ENCODE assay signal across 22 mouse cellular contexts in the genomic region with DNA sequence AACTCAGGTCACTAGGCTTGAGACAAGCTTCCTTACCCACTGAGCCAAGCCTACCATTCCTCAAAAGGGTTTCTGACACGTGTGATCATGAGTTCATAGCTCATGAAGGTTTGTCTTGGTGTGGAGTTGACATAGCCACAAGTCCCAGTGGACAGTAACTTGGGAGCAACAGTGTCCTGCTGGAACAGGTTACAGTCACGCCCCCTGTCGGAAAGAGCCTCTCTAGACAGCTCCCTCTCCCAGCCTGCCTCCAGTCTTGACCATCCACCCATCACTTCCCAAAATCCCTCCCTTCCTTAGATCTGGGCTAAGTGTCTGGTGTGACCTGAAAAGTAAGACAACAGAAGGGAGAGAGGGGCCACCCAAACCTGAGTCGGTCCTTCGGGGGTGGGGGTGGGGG. TPM values are rescaled to one million over a fixed set of nuclear protein-coding genes. Genes with fewer than 3 reads are reported as not detected.
DNase-seq lines count a peak whose midpoint lies in the region; TF ChIP-seq lines count a peak whose summit lies in the region.
"Had no signal": no experiment of that assay in that cellular context is flagged by ENCODE, and none has a peak within 500 bp of the region (broad histone marks: within the 10 kb centered on the region; RNA-seq: fewer than 3 reads in every experiment).

No protein-coding gene starts in this region.

- no peaks in the 10 kb centered on the region for H3K9me3 ChIP-seq in E14TG2a.4 (ENCODE audit: low read length)
- H3K9me3 ChIP-seq in embryonic facial prominence, embryonic 10.5 days: no peaks in the 10 kb centered on the region
- H3K9me3 ChIP-seq: embryonic facial prominence, embryonic 15.5 days; heart, embryonic 15.5 days; hindbrain, embryonic 12.5 days; limb, embryonic 12.5 days; liver, embryonic 15.5 days; midbrain, embryonic 10.5 days; stomach, embryonic 15.5 days had no signal

- 58% methylated on average over 5 of the region's 5 CpGs for WGBS in heart, adult 2 months
- 64% methylated on average over 5 of the region's 5 CpGs for WGBS in embryonic facial prominence, embryonic 10.5 days

- no peak for DNase-seq in heart, adult 2 months
- DNase-seq in heart, postnatal 14 days: no peak
- peak; percentile 49 to 60 for DNase-seq in kidney, postnatal 4 days
- DNase-seq in kidney, adult 8-10 months: no peak
- peak; percentile 59 for DNase-seq in ZHBTc4 (ENCODE audit: low read depth, low spot score)
- DNase-seq in embryonic facial prominence, embryonic 10.5 days (ENCODE audit: low spot score): no peak
- DNase-seq: adrenal gland, adult 8-10 months; B cell, adult 2 months; cerebellum, postnatal 14 days; embryo, embryonic 11 days; layer of hippocampus, adult 9-11 months; right cerebral cortex, postnatal 25 days; thymus, adult 2 months had no signal

- no peak overlapping the region for H3K9ac ChIP-seq in heart, adult 2 months (ENCODE audit: low read depth, low read length)
- H3K9ac ChIP-seq: embryonic facial prominence, embryonic 15.5 days; heart, embryonic 15.5 days; hindbrain, embryonic 12.5 days; limb, embryonic 12.5 days; liver, embryonic 15.5 days; stomach, embryonic 15.5 days had no signal

- H3K79me2 ChIP-seq in heart, adult 2 months (replicated peaks; ENCODE audit: control insufficient read depth, insufficient read depth, low read length): no peaks in the 10 kb centered on the region

- no peak for TF ChIP-seq EP300 in heart, adult 2 months (IDR thresholded peaks at IDR 0.05; ENCODE audit: insufficient read depth, low read depth, low read length)

- peaks cover 13% of the 10 kb centered on the region for H3K4me1 ChIP-seq in heart, adult 2 months (ENCODE audit: control insufficient read depth, insufficient read depth, low read length)
- peaks cover 92% of the 10 kb centered on the region for H3K4me1 ChIP-seq in E14TG2a.4 (replicated peaks; ENCODE audit: low read depth, low read length)
- H3K4me1 ChIP-seq in embryonic facial prominence, embryonic 10.5 days: peaks cover 72% of the 10 kb centered on the region

- TF ChIP-seq POLR2A in heart, adult 2 months (IDR thresholded peaks at IDR 0.05; ENCODE audit: insufficient read depth, low read depth, low read length): no peak

- no peak overlapping the region for H3K4me3 ChIP-seq in heart, adult 2 months
- H3K4me3 ChIP-seq in E14TG2a.4 (replicated peaks; ENCODE audit: low read length): no peak overlapping the region
- no peak overlapping the region for H3K4me3 ChIP-seq in embryonic facial prominence, embryonic 10.5 days
- H3K4me3 ChIP-seq: embryonic facial prominence, embryonic 15.5 days; heart, embryonic 15.5 days; hindbrain, embryonic 12.5 days; limb, embryonic 12.5 days; liver, embryonic 15.5 days; midbrain, embryonic 10.5 days; stomach, embryonic 15.5 days had no signal

- H3K36me3 ChIP-seq in heart, adult 2 months (ENCODE audit: control insufficient read depth, insufficient read depth, low read length): no peaks in the 10 kb centered on the region
- H3K36me3 ChIP-seq in E14TG2a.4 (ENCODE audit: insufficient read depth, low read length): no peaks in the 10 kb centered on the region
- H3K36me3 ChIP-seq in embryonic facial prominence, embryonic 10.5 days (replicated peaks): peaks cover 11% of the 10 kb centered on the region; the same call in 1 of the 2 replicates
- H3K36me3 ChIP-seq: heart, embryonic 15.5 days; hindbrain, embryonic 12.5 days; liver, embryonic 15.5 days; midbrain, embryonic 10.5 days; stomach, embryonic 15.5 days had no signal

- intact Hi-C loops in heart, adult 2 months (cut with DNase I): no loop called here
- intact Hi-C loops in heart, postnatal 14 days (cut with DNase I): loop anchor here (5.0 kb wide), 1 partner anchor 79 kb away; a partner anchor contains a TSS

- H3K27ac ChIP-seq in heart, adult 2 months: no peak overlapping the region
- no peak overlapping the region for H3K27ac ChIP-seq in embryonic facial prominence, embryonic 10.5 days (replicated peaks)
- H3K27ac ChIP-seq: embryonic facial prominence, embryonic 15.5 days; heart, embryonic 15.5 days; hindbrain, embryonic 12.5 days; limb, embryonic 12.5 days; liver, embryonic 15.5 days; macrophage; midbrain, embryonic 10.5 days; stomach, embryonic 15.5 days had no signal

- peak; percentile 48 for TF ChIP-seq CTCF in heart, adult 2 months (IDR thresholded peaks at IDR 0.05)
- TF ChIP-seq CTCF in E14TG2a.4 (conservative IDR thresholded peaks at IDR 0.05; ENCODE audit: low read length): peak; percentile 38

- H3K27me3 ChIP-seq in heart, adult 2 months (ENCODE audit: control insufficient read depth, insufficient read depth, low read length): no peaks in the 10 kb centered on the region
- peaks cover 20% of the 10 kb centered on the region for H3K27me3 ChIP-seq in E14TG2a.4 (ENCODE audit: insufficient read depth, low read length)
- peaks cover 9% of the 10 kb centered on the region; the same call in 1 of the 2 replicates for H3K27me3 ChIP-seq in embryonic facial prominence, embryonic 10.5 days (replicated peaks; ENCODE audit: low read depth, poor library complexity, severe bottlenecking)
- H3K27me3 ChIP-seq: embryonic facial prominence, embryonic 15.5 days; heart, embryonic 15.5 days; stomach, embryonic 15.5 days had no signal

RNA-seq across cellular contexts. Expression of a gene that starts 4.8 kb away (rescaled TPM):
- total RNA-seq in heart, adult 2 months (2021): 10 to 100 TPM; 39.2 to 51.4 TPM
- polyA plus RNA-seq in heart, adult 2 months (2012; rRNA removed): 36.2 and 46.2 TPM in 2 replicates
- 10 to 100 TPM; 48.3 to 57.2 TPM for total RNA-seq in heart, postnatal 14 days (2021)
- 1.00 and 1.6 TPM in 2 replicates for polyA plus RNA-seq in embryonic facial prominence, embryonic 10.5 days (2016; fragmentation: Nextera tagmentation; extraction: Ambion mirVana)

RNA-seq across cellular contexts. Expression of a gene that starts 24.3 kb away (rescaled TPM):
- 100 to 1,000 TPM; 134 to 139 TPM for total RNA-seq in heart, adult 2 months (2021)
- 39.1 and 64.4 TPM in 2 replicates for polyA plus RNA-seq in heart, adult 2 months (2012; rRNA removed)
- 100 to 1,000 TPM; 161 to 165 TPM for total RNA-seq in heart, postnatal 14 days (2021)
- polyA plus RNA-seq in embryonic facial prominence, embryonic 10.5 days (2016; fragmentation: Nextera tagmentation; extraction: Ambion mirVana): 49.5 and 50.0 TPM in 2 replicates

RNA-seq across cellular contexts. Expression of a gene that starts 56.5 kb away (rescaled TPM):
- total RNA-seq in heart, adult 2 months (2021): 10 to 100 TPM; 54.4 to 61.9 TPM
- polyA plus RNA-seq in heart, adult 2 months (2012; rRNA removed): 173 and 200 TPM in 2 replicates
- 10 to 100 TPM; 46.0 to 59.8 TPM for total RNA-seq in heart, postnatal 14 days (2021)
- 9.7 and 10.9 TPM in 2 replicates for polyA plus RNA-seq in embryonic facial prominence, embryonic 10.5 days (2016; fragmentation: Nextera tagmentation; extraction: Ambion mirVana)

RNA-seq across cellular contexts. Expression of a gene that starts 58.1 kb away (rescaled TPM):
- total RNA-seq in heart, adult 2 months (2021): 10 to 100 TPM; 71.5 to 77.7 TPM
- 17.4 and 28.3 TPM in 2 replicates for polyA plus RNA-seq in heart, adult 2 months (2012; rRNA removed)
- total RNA-seq in heart, postnatal 14 days (2021): 10 to 100 TPM; 62.5 to 63.7 TPM
- polyA plus RNA-seq in embryonic facial prominence, embryonic 10.5 days (2016; fragmentation: Nextera tagmentation; extraction: Ambion mirVana): 79.1 and 79.7 TPM in 2 replicates

Comparison
In these comparisons a context has a peak if more than half of its experiments do, and no peak if none do; other contexts are left out.
1. DNase-seq: peak in kidney, postnatal 4 days (2 of 2) and ZHBTc4 (single experiment); none in heart, adult 2 months (0 of 2), heart, postnatal 14 days (0 of 2), kidney, adult 8-10 months (0 of 2) and embryonic facial prominence, embryonic 10.5 days (single experiment).